Mouse (Mus musculus): ENCODE measurements around the gene Gm48552. TPM values are rescaled to one million over a fixed set of nuclear protein-coding genes. Genes with fewer than 3 reads are reported as not detected.

Gene Gm48552
- total RNA-seq, 2 experiments from 2014 or later, result 5.5 to 8.1 TPM

- DNase-seq (ENCODE audit: low spot score in 2 of 2), result no peak
- Histone ChIP-seq H3K4me3 (peak overlapping the region; percentile 23), H3K27ac (peak overlapping the region; percentile 96)
- no peak for TF ChIP-seq CTCF (conservative IDR thresholded peaks at IDR 0.05)
Observed at GRCm38 (mm10) chr10:81406504-81407440, 18.0 kb downstream of the Gm48552 start.

DNA sequence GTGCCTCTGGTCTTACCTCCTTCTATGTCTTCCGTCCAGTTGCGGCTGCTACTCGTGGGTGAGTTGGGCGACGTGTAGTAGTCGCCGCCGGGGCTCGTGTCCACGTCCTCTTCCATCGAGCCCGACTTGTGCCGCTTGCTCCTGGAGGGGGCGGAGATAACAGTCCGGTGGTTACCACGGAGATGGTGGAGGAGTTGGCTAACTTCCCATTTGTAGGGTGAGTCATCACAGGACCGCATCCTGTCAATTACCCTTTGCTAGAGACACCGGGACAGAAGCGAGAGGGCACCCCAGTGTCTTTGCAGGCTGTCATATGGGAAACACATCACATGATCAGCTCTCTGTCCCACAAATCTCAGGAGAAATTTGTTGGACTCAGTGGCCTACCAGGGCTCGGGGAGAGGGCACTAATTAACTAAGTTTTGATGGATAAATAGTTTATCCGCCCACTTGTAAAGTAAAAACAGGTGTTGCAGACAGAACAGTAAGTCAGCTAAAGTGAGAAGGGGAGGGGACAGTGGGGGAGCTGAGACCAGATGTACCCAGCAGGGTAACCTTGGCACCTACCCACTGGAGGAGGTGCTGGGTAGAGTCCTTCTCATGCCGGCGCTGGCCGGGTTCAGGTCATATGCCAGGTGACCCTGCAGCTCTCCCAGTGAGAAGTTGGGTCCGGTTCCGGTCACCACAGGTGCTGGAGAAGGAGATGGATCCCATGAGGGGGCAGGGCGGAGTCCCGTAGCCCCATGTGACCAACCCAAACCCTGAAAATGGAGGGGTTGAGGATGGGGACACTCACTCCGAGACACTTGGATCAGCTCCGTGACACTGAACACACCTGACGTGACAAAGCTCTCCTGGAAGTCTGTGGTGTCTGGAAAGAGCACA, 19.0 kb downstream of the Gm48552 start:
- no peak for TF ChIP-seq CTCF (conservative IDR thresholded peaks at IDR 0.05)
- DNase-seq (ENCODE audit: low spot score in 2 of 2), result no peak
- H3K27ac ChIP-seq, result peak overlapping the region; percentile 96
- peak overlapping the region; percentile 23 for H3K4me3 ChIP-seq

GRCm38 (mm10) chr10:81408424-81408729, 19.6 kb downstream of the Gm48552 start:
- peak overlapping the region; percentile 96 for H3K27ac ChIP-seq
- TF ChIP-seq CTCF (conservative IDR thresholded peaks at IDR 0.05), result no peak
- no peak overlapping the region for H3K4me3 ChIP-seq
- DNase-seq (ENCODE audit: low spot score in 2 of 2), result no peak

DNA sequence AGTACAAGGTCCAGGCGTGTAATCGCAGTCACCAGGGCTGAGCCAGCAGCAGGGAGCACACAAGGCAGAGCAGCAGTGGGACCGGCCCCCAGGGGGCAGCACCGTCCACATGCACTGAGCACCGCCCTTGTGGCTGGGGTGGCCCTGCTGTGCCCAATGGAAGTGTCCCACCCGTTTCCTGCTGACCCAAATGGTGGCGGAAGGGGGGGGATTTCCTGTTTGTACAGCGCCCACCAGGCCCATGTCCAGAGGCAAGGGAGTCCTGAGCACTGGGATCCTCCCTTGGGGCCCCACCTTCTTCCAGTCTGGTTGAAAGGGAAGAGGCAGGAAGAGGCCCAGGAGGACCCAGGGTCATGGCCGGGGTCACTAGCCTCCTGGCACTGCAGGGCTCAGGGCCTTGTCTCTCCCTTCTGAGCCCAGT, 20.1 kb downstream of the Gm48552 start:
- Histone ChIP-seq H3K4me3 (no peak overlapping the region), H3K27ac (peak overlapping the region; percentile 96)
- peak in 1 of 2 experiments; percentile 74 for DNase-seq (ENCODE audit: low spot score in 2 of 2)
- TF ChIP-seq CTCF (conservative IDR thresholded peaks at IDR 0.05), result peak; percentile 93

DNA sequence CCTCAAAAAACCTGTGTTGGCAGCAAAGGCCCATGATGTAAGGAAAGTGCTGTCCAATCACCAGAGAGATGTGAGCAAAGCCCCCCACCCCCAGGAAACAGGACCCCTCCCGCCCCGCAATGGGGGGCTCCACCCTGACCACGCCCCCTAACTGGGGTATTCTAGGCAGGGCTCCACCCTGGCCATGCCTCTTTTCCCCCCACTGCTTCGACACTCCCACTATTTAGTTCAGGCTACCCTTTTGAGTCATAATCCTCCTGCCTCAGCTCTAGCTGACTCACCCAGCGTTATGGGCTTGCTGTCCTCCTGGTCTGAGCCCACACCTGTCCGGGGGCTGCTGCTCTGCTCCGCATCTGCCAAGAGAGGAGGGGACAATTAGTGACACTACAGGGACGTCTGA, 20.5 kb downstream of the Gm48552 start:
- peak overlapping the region; percentile 96 for H3K27ac ChIP-seq
- no peak for TF ChIP-seq CTCF (conservative IDR thresholded peaks at IDR 0.05)

DNA sequence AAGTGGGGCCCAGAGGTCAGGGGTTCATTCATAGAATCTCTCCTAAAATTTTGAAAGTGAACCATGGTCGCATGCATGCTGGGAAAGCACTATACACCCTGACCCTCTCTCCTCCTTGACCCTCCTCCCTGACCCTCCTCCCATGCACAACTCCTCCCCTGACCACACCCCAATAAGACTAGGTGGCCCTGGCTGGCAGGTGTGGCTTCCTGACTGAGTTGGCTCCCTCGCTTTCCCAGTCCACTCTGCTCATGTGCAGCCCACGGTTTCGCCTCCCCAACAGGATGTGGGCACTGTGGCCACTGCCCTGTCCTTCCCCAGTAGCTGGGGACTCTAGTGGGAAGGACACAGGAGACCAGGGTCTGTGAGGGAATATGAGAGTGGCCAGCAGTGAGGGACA, 21.5 kb downstream of the Gm48552 start:
- Histone ChIP-seq H3K4me3 (no peak overlapping the region), H3K27ac (peak overlapping the region; percentile 96)
- no peak for DNase-seq (ENCODE audit: low spot score in 2 of 2)
- TF ChIP-seq CTCF (conservative IDR thresholded peaks at IDR 0.05), result no peak

More for the DNA sequence above, 20.5 kb downstream of the Gm48552 start:
- H3K4me3 ChIP-seq, result no peak overlapping the region
- DNase-seq (ENCODE audit: low spot score in 2 of 2), result no peak

GRCm38 (mm10) chr10:81410981-81411380, 22.2 kb downstream of the Gm48552 start:
- Histone ChIP-seq H3K27ac (peak overlapping the region; percentile 96), H3K4me3 (no peak overlapping the region)
- no peak for DNase-seq (ENCODE audit: low spot score in 2 of 2)
- no peak for TF ChIP-seq CTCF (conservative IDR thresholded peaks at IDR 0.05)

DNA sequence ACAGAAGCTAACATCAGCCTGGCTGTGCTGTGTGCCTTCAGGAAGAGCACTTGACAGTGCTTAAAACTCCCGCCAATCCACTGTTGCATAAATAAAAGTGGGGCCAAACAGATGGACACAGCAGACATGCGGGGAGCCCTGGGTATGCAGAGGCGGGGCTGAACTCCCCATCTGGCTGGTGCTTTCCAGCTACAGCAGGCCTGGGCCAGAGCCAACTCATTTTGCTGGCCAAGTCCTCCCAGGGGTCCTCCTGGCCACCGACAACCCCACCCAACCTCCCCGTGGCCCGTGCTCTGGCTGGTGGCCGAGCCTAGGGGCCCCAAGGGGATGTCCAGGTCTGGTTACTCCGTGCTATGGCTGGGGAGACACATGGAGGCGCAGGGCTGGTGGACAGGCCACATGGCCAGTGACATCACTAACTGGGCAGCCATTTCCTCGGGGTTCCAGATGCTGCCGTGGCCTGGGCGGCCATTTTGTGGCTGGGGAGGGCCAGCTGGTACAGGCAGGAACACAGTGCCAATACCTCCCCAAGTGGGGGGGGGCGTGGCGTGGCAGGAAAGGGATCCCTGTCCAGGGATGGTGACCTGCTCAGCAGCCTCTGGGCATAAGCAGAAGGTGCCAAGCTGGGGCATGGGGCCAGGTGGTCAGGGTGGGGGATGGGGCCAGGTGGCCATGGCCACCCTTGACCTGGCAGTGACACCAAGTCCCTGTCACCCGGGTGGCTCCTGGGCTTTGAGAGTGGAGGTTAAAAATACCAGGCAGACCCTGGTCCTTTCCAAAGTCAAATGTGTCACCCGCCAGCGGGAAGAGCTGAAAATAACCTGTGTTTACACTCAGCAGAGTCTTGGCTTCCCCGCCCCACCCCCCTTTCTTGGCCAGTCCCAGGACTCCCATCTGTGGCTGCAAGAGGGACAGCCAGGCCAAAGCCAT, 22.9 kb downstream of the Gm48552 start:
- H3K4me3 ChIP-seq, result no peak overlapping the region; the same call in 1 of the 2 replicates
- peak overlapping the region; percentile 96 for H3K27ac ChIP-seq
- DNase-seq (ENCODE audit: low spot score in 2 of 2), result peak; percentile 49 to 68
- no peak for TF ChIP-seq CTCF (conservative IDR thresholded peaks at IDR 0.05)

DNA sequence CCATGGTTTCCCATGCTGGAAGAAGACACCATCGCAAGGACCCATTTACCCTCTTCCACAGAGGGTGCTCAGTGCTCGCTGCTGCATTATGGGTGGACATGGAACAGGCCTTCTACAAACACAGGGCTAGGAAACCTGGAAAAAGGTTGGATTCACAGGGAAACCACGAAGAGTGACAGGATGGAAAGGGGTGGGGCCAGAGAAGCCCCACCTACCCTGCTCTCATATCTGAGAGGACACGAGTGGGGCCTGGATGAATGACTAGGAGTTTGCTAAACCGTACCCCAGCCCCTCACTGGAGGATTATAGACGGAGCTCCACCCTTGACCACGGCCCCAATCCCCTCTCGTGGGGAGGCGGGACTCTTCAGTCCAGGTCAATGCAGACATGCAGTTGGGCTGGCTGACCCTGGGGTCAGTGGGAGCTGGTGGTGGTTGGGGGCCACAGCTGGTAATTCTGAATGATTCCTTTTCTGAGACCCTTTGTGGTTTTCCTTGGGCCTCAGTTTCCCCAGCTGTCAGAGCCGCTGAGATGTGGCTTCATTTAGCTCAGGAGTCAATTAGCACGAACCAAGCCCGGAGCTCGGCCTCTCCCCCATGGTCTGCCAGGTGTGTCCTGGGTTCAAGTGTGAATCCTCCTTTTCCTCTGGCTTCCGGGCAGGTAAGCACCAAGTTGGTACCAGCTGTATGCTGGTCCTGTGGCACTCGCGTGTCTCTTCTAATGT, 23.9 kb downstream of the Gm48552 start:
- DNase-seq (ENCODE audit: low spot score in 2 of 2), result no peak
- H3K4me3 ChIP-seq, result no peak overlapping the region
- peak overlapping the region; percentile 96 for H3K27ac ChIP-seq
- no peak for TF ChIP-seq CTCF (conservative IDR thresholded peaks at IDR 0.05)

- peak overlapping the region; percentile 96 for H3K27ac ChIP-seq
- DNase-seq (ENCODE audit: low spot score in 2 of 2), result peak; percentile 76 to 82
- H3K4me3 ChIP-seq, result peak overlapping the region; percentile 38; the same call in 1 of the 2 replicates
- TF ChIP-seq CTCF (conservative IDR thresholded peaks at IDR 0.05), result peak; percentile 34
Observed at GRCm38 (mm10) chr10:81413310-81414261, 24.8 kb downstream of the Gm48552 start.

Data from layer of hippocampus, adult 2 months (tissue).